Mouse (Mus musculus): ENCODE measurements at regions not wholly inside any gene's neighbourhood (a gene's known extent, or its start where the extent isn't known, plus 50 kb on each side); places are given as distances from the start of the nearest gene placed in this dataset.
A peak's percentile ranks its signal among the peaks of the same experiment; 100 is the strongest.

DNA sequence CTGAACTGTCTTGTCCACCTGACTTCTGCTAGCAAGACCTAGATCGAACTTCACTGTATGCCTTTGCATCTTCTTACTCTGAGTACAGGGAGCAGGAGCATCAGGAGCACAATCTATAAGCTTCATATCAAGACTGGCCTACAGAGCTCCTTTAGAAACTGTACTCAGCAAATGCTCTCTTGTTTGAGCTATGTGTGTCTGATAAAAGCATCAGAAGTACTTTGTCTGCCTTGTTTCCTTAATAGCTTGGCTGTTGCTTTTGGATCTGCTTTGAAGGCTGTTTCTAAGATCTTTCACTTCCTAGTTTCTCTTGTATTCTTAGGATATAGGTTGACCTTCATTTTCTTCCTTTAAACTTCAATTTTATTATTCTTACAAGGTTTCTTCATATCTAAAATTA, 175.3 kb upstream of the Cypt12 start:
- H3K27ac ChIP-seq (ENCODE audit: insufficient read depth, low read length): no peak overlapping the region

DNA sequence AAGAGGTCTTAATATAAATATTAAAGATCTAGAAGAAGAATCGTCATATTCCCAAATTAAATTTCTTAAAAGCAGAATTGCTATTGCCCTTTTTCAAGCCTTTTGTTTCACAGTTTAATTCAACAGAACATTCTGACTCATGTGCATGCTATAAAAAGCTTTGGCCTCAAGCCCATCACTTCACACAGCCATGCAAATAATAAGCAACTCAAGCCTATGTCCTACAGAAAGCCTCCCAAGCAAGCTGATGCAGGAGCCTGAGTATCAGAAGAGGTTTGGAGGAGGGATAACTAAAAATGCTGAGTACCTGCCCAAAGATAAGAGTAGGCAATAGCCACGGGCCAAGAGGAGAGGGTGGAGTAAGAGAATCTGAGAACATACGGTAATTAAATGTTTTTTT, 169.1 kb upstream of the Cypt12 start:
- no peaks in the 10 kb centered on the region for H3K27me3 ChIP-seq (ENCODE audit: control insufficient read depth, insufficient read depth, low read length)
- H3K27ac ChIP-seq (ENCODE audit: insufficient read depth, low read length): 0 out of 2 replicates have a peak overlapping the region, but pooled peaks have one; percentile 65
- H3K4me1 ChIP-seq (ENCODE audit: control insufficient read depth, insufficient read depth, low read length): peaks cover 3% of the 10 kb centered on the region; the same call in 1 of the 2 replicates
- DNase-seq: peak; percentile 58 to 88
- TF ChIP-seq CTCF (IDR thresholded peaks at IDR 0.05; ENCODE audit: borderline replicate concordance, insufficient read depth, low read depth, low read length) (no peak), POLR2A (IDR thresholded peaks at IDR 0.05; ENCODE audit: borderline replicate concordance, insufficient read depth, low read length) (peak; percentile 25; the same call in 1 of the 2 replicates)
- 22% methylated on average over 3 of the region's 3 CpGs for WGBS
- no peak overlapping the region for H3K4me3 ChIP-seq (replicated peaks; ENCODE audit: insufficient read depth, low read depth, low read length)

More for the DNA sequence above, 175.3 kb upstream of the Cypt12 start:
- TF ChIP-seq CTCF (IDR thresholded peaks at IDR 0.05; ENCODE audit: borderline replicate concordance, insufficient read depth, low read depth, low read length) (no peak), POLR2A (IDR thresholded peaks at IDR 0.05; ENCODE audit: borderline replicate concordance, insufficient read depth, low read length) (no peak)
- Histone ChIP-seq H3K4me1 (ENCODE audit: control insufficient read depth, insufficient read depth, low read length) (no peaks in the 10 kb centered on the region), H3K4me3 (replicated peaks; ENCODE audit: insufficient read depth, low read depth, low read length) (no peak overlapping the region), H3K27me3 (ENCODE audit: control insufficient read depth, insufficient read depth, low read length) (no peaks in the 10 kb centered on the region)
- WGBS: 89% methylated on average over 1 of the region's 1 CpGs
- DNase-seq: no peak

DNA sequence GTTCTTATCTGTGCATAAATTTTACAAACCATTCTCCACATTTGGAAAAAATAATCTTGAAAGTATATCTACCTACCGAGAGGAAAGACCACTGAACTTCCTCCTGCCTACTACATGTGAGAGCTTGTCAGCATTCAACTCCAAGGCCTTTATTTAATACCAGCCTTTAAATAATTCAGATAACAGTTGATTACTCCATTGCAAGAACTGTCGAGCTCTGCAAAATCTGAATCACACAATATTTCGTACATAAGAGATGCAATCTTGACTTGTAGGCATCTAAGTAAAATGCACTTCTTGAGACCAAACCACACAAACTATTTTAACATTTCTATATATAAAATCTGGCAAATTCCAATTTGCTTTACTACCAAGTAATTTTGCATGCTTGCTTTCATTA, 164.1 kb upstream of the Cypt12 start:
- WGBS: 96% methylated on average over 3 of the region's 3 CpGs

DNA sequence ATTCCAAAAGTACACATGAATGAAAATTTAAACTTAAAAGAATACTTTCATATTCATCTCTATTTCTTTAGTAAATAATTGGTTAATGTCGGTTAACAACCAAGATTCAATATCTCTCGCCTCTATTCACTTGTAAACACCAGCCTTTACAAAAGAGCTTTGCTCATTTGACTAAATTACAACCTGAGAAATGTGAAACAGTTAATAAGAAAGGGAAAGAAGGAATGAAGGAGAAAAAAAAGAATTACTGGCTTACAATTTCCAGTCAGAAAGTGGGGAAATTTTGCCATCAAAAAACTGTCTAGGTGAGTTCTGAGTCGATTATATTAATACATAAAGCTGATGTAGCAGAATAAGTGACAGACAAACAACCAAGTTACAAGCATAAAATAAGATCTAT, 163.6 kb upstream of the Cypt12 start:
- WGBS: 92% methylated on average over 3 of the region's 3 CpGs
- no peak overlapping the region for H3K4me3 ChIP-seq (replicated peaks; ENCODE audit: insufficient read depth, low read depth, low read length)
- no peak overlapping the region for H3K27ac ChIP-seq (ENCODE audit: insufficient read depth, low read length)
- DNase-seq: no peak
- H3K4me1 ChIP-seq (ENCODE audit: control insufficient read depth, insufficient read depth, low read length): peaks cover 2% of the 10 kb centered on the region; the same call in 1 of the 2 replicates
- TF ChIP-seq POLR2A (IDR thresholded peaks at IDR 0.05; ENCODE audit: borderline replicate concordance, insufficient read depth, low read length) (no peak), CTCF (IDR thresholded peaks at IDR 0.05; ENCODE audit: borderline replicate concordance, insufficient read depth, low read depth, low read length) (no peak)
- no peaks in the 10 kb centered on the region for H3K27me3 ChIP-seq (ENCODE audit: control insufficient read depth, insufficient read depth, low read length)

More for the DNA sequence above, 164.1 kb upstream of the Cypt12 start:
- Histone ChIP-seq H3K27me3 (ENCODE audit: control insufficient read depth, insufficient read depth, low read length) (no peaks in the 10 kb centered on the region), H3K4me3 (replicated peaks; ENCODE audit: insufficient read depth, low read depth, low read length) (no peak overlapping the region), H3K27ac (ENCODE audit: insufficient read depth, low read length) (no peak overlapping the region), H3K4me1 (ENCODE audit: control insufficient read depth, insufficient read depth, low read length) (peaks cover 3% of the 10 kb centered on the region; the same call in 1 of the 2 replicates)
- no peak for DNase-seq
- no peak for TF ChIP-seq CTCF (IDR thresholded peaks at IDR 0.05; ENCODE audit: borderline replicate concordance, insufficient read depth, low read depth, low read length)
- no peak for TF ChIP-seq POLR2A (IDR thresholded peaks at IDR 0.05; ENCODE audit: borderline replicate concordance, insufficient read depth, low read length)

DNA sequence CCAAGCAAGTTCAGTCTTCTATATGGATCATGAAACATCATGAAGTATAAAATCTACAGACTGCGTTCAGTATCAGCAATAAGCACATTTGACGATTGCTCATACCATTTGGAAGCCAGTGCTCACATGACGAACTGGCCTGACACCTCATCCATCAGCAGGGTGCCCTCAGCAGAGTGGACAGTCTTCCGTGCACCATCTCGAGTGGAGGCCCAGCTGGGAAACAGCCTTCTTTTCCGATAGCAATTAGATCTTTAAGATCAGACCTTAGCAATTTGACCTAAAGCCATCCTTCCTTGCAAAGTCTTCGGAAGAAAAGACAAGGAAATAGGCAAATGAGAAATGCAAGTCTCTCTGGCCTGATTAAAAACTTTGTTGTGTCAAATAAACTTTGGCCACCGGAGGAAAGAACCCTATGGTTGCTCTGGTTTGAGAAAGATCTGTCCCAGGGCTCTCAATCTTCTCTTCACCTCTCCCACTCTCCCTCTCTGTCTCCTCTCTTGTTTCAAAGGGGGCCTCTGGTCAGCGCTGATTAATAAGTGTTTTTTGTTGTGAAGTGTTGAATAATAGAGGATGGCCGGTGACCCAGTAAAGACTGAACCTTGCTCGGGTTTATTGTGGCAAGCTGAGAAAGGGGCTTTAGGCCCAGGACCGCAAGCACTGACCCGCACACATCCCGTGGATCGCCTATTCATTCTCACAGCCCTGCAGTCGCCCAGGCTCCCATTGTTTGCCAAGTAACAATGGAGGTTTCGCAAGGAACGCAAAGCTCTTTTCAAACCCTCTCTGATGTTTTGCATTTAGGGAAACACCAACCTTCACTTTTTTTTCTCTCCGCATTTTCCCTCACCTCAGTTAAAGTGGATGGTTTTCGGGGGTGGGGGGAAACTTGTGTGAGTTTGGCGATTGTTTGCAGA, 162.8 kb upstream of the Cypt12 start:
- peak overlapping the region; percentile 64 for H3K27ac ChIP-seq (ENCODE audit: insufficient read depth, low read length)
- peak overlapping the region; percentile 49 for H3K4me3 ChIP-seq (replicated peaks; ENCODE audit: insufficient read depth, low read depth, low read length)
- H3K4me1 ChIP-seq (ENCODE audit: control insufficient read depth, insufficient read depth, low read length): no peaks in the 10 kb centered on the region
- WGBS: 61% methylated on average over 21 of the region's 21 CpGs
- DNase-seq: peak; percentile 45 to 49
- no peak for TF ChIP-seq CTCF (IDR thresholded peaks at IDR 0.05; ENCODE audit: borderline replicate concordance, insufficient read depth, low read depth, low read length)
- TF ChIP-seq POLR2A (IDR thresholded peaks at IDR 0.05; ENCODE audit: borderline replicate concordance, insufficient read depth, low read length): no peak
- H3K27me3 ChIP-seq (ENCODE audit: control insufficient read depth, insufficient read depth, low read length): no peaks in the 10 kb centered on the region

DNA sequence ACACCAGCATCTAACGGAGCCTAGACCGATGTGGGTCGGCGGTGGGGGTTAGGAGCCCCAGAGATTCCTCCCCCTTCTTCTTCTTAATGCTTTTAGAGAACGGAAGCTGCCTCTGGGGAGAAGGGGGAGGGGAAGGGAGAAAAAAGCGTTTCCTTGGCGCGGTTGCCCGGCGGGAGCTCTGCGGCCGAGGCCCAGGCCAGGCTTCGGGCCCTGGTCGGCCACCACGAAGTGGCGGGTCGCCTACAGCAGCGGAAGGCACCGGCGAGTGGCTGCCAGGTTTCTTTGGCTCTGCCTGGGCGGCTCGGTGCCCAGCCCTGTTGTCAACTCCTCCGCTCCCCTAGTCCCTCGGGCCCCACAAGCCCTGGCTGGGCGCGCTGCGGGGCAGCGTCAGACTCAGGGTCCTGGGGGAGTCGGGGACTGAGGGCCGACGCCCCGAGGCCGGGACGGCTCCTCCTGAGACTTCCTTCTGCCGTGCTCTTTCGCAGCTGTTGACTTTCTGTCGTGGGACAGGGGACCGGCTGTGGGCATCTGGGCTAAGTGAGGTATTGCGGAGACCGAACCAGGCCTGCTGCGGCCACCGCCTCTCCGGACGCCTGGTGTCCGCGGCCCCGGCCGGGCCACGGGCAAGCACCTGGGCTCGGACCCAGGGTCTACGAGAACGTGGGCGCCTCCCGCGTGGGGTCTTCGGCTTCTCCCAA, 162.0 kb upstream of the Cypt12 start:
- WGBS: 2% methylated on average over 56 of the region's 56 CpGs
- no peaks in the 10 kb centered on the region for H3K4me1 ChIP-seq (ENCODE audit: control insufficient read depth, insufficient read depth, low read length)
- no peaks in the 10 kb centered on the region for H3K27me3 ChIP-seq (ENCODE audit: control insufficient read depth, insufficient read depth, low read length)
- no peak for TF ChIP-seq CTCF (IDR thresholded peaks at IDR 0.05; ENCODE audit: borderline replicate concordance, insufficient read depth, low read depth, low read length)
- DNase-seq: peak; percentile 72 to 81
- H3K27ac ChIP-seq (ENCODE audit: insufficient read depth, low read length): peak overlapping the region; percentile 64
- peak overlapping the region; percentile 49 for H3K4me3 ChIP-seq (replicated peaks; ENCODE audit: insufficient read depth, low read depth, low read length)

DNA sequence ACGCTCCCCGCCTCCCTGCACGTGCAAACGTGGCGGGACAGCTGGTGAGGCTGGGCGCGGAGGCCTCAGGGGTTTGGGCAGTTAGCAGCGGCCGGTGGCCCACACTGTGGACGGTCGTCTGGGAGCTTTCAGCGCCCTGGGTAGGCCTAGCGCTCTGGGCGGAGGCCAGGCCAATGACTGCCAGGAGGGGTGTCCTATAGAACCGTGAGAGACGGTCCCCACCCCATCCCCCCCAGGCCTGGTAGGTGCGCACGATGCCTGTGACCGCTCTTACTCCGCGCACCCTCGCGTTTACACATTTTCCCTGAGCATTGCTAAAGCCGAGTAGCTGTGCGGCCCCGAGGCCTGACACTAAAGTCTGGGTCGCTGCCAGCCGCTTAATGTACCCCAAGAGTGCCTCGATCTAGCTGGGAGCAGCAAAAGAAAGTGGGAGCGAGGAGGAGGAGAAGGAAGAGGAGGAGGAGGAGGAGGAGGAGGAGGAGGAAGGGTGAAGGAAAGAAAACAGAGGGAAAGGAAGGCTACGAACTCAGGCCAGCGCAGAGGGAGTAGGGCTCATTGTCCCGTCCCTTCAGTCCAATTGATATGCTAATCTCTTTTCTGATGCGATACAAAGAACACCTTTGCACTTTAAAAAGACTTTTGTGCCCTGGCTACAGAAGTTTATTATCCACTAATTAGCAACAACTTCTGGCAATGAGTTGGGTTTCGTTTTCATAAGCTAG, 161.3 kb upstream of the Cypt12 start:
- no peak for TF ChIP-seq CTCF (IDR thresholded peaks at IDR 0.05; ENCODE audit: borderline replicate concordance, insufficient read depth, low read depth, low read length)
- Histone ChIP-seq H3K4me1 (ENCODE audit: control insufficient read depth, insufficient read depth, low read length) (no peaks in the 10 kb centered on the region), H3K27me3 (ENCODE audit: control insufficient read depth, insufficient read depth, low read length) (no peaks in the 10 kb centered on the region), H3K4me3 (replicated peaks; ENCODE audit: insufficient read depth, low read depth, low read length) (peak overlapping the region; percentile 49), H3K27ac (ENCODE audit: insufficient read depth, low read length) (peak overlapping the region; percentile 64; the same call in 1 of the 2 replicates)
- DNase-seq: peak in 1 of 2 experiments; percentile 51
- 33% methylated on average over 35 of the region's 35 CpGs for WGBS
